Mouse (Mus musculus) gastrocnemius, postnatal 14 days (tissue): ENCODE data around the gene Srp54b. TPM values are rescaled to one million over a fixed set of nuclear protein-coding genes. Genes with fewer than 3 reads are reported as not detected.

Source experiments
- total RNA-seq, 2 experiments: library from RNA; stranded (reverse); gene quantifications; 2 replicates each; pipeline ENCODE4 v1.2.3; 2021

The Srp54b gene
- total RNA-seq, 2 experiments from 2014 or later, result 32.5 to 33.3 TPM

Other genes with a start within 250 kb of the Srp54b start
- gene Gm20403, start 168.6 kb upstream of the Srp54b start, total RNA-seq, result not detected
- 1 to 10 TPM; 3.6 to 4.8 TPM for gene Baz1a, start 140.8 kb upstream of the Srp54b start, total RNA-seq
- 1 to 10 TPM; 5.1 to 5.6 TPM for gene 2700097O09Rik, start 75.0 kb upstream of the Srp54b start, total RNA-seq
- 10 to 100 TPM; 68.0 to 76.5 TPM for gene Srp54a, start 74.8 kb upstream of the Srp54b start, total RNA-seq
- 1 to 10 TPM; 3.3 to 7.4 TPM for gene Fam177a, start 30.6 kb upstream of the Srp54b start, total RNA-seq
- gene 1700047I17Rik2, start 44.5 kb downstream of the Srp54b start, total RNA-seq, result 1 to 10 TPM; 3.4 to 6.0 TPM
- gene Srp54c, start 75.1 kb downstream of the Srp54b start, total RNA-seq, result 10 to 100 TPM; 25.1 to 25.5 TPM
- gene 1110008L16Rik, start 144.5 kb downstream of the Srp54b start, total RNA-seq, result 1 to 10 TPM; 7.3 to 7.4 TPM
- gene Ppp2r3c, start 147.9 kb downstream of the Srp54b start, total RNA-seq, result 10 to 100 TPM; 10.2 to 11.1 TPM
- gene Psma6, start 229.1 kb downstream of the Srp54b start, total RNA-seq, result 100 to 1,000 TPM; 183 to 185 TPM